Mouse (Mus musculus): ENCODE data around the gene Olfr544.

- no peak for TF ChIP-seq CTCF (IDR thresholded peaks at IDR 0.05; ENCODE audit: borderline replicate concordance, control insufficient read depth, extremely low read depth, insufficient read depth, low read length, poor library complexity)
- no peak for TF ChIP-seq POLR2A (IDR thresholded peaks at IDR 0.05; ENCODE audit: control insufficient read depth, extremely low read depth, insufficient read depth, low read length, poor library complexity)
Measured at GRCm38 (mm10) chr7:102534449-102534848, 46.3 kb upstream of the Olfr544 start, which contains the start of gene Olfr547.
